Mouse (Mus musculus) induced T-regulatory cell, adult 2 months (primary cell): ENCODE results near the gene Xylt1.

Experiments used
- DNase-seq: peaks from one replicate; pipeline ENCODE4 v3.0.0-alpha.2; 2012; ENCODE audit warnings: low read depth

Xylt1 gene

GRCm38 (mm10) chr7:117481404-117481803 lies 100.6 kb downstream of the Xylt1 start:
- DNase-seq = no peak

- no peak for DNase-seq
These were observed 101.9 kb downstream of the Xylt1 start for GRCm38 (mm10) chr7:117482701-117483100.

- DNase-seq = no peak
These were observed 103.8 kb downstream of the Xylt1 start for GRCm38 (mm10) chr7:117484589-117484988.

GRCm38 (mm10) chr7:117484989-117485536 lies 104.3 kb downstream of the Xylt1 start:
- DNase-seq = no peak

- peak; percentile 77 for DNase-seq
These were observed 105.8 kb downstream of the Xylt1 start for GRCm38 (mm10) chr7:117486425-117487172.

GRCm38 (mm10) chr7:117487173-117487490 lies 106.4 kb downstream of the Xylt1 start:
- no peak for DNase-seq

GRCm38 (mm10) chr7:117489973-117490372 lies 109.2 kb downstream of the Xylt1 start:
- DNase-seq = no peak

GRCm38 (mm10) chr7:117490500-117491205 lies 109.9 kb downstream of the Xylt1 start:
- DNase-seq = no peak

- no peak for DNase-seq
These were observed 110.7 kb downstream of the Xylt1 start for GRCm38 (mm10) chr7:117491495-117491894.

- no peak for DNase-seq
These were observed 113.4 kb downstream of the Xylt1 start for GRCm38 (mm10) chr7:117494210-117494609.

- DNase-seq = no peak
These were observed 114.0 kb downstream of the Xylt1 start for GRCm38 (mm10) chr7:117494618-117495310.

GRCm38 (mm10) chr7:117495751-117496150 lies 115.0 kb downstream of the Xylt1 start:
- no peak for DNase-seq

GRCm38 (mm10) chr7:117498173-117498572 lies 117.4 kb downstream of the Xylt1 start:
- peak; percentile 21 for DNase-seq

- DNase-seq = no peak
These were observed 120.8 kb downstream of the Xylt1 start for GRCm38 (mm10) chr7:117501355-117502181.

- DNase-seq = no peak
These were observed 121.6 kb downstream of the Xylt1 start for GRCm38 (mm10) chr7:117502415-117502814.

GRCm38 (mm10) chr7:117503714-117504113 lies 122.9 kb downstream of the Xylt1 start:
- DNase-seq = no peak

- DNase-seq = no peak
These were observed 125.0 kb downstream of the Xylt1 start for GRCm38 (mm10) chr7:117505791-117506190.

- no peak for DNase-seq
These were observed 126.6 kb downstream of the Xylt1 start for GRCm38 (mm10) chr7:117507351-117507750.

GRCm38 (mm10) chr7:117508090-117508489 lies 127.3 kb downstream of the Xylt1 start:
- DNase-seq = no peak

GRCm38 (mm10) chr7:117510113-117510512 lies 129.3 kb downstream of the Xylt1 start:
- DNase-seq = no peak

- DNase-seq = no peak
These were observed 131.5 kb downstream of the Xylt1 start for GRCm38 (mm10) chr7:117512301-117512700.

GRCm38 (mm10) chr7:117515794-117516193 lies 135.0 kb downstream of the Xylt1 start:
- peak; percentile 9 for DNase-seq
